Mouse (Mus musculus): ENCODE measurements around the gene Kctd2.

DNA sequence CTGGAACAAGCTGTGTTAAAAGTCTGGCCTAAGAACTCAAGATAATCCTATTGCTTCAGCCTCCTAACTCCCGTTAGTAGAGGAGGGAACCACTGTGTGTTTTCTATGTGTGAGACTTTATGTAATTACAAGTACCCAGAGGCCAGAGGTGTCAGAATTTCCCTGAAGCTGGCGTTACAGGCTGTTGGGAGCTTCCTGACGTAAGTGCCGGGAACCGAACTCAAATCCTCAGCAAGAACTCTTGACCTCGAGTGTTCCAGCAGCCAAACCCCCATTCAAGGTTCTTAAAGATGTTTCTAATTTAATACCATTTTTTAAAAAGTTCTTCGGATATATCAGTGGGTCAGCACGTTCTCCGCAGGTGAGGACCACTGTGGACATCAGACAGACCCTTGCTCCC lies 38.7 kb upstream of the Kctd2 start:
- TF ChIP-seq CTCF (IDR thresholded peaks at IDR 0.05; ENCODE audit: low read depth): no peak
- no peak for TF ChIP-seq EP300 (IDR thresholded peaks at IDR 0.05; ENCODE audit: low read depth)

Data from liver, postnatal 0 days (tissue).